Mouse (Mus musculus) gastrocnemius, postnatal 36 days (tissue): ENCODE data around the gene Zfhx2. TPM values are rescaled to one million over a fixed set of nuclear protein-coding genes. Genes with fewer than 3 reads are reported as not detected.

Experiments used
- DNase-seq, 2 experiments: peaks; one replicate each; pipeline ENCODE4 v3.0.0; 2022
- intact Hi-C: fragments of 180-260 bp; cut with DNase I; formaldehyde crosslinking; loops from one replicate; pipeline ENCODE4 v1.15.1; 2025
- total RNA-seq, 2 experiments: library from RNA; stranded (reverse); gene quantifications; 2 replicates each; pipeline ENCODE4 v1.2.3; 2021

Zfhx2 gene
- total RNA-seq, 2 experiments from 2014 or later: 3.5 to 3.7 TPM

GRCm38 (mm10) chr14:55085324-55086008 is 6.7 kb downstream of the Zfhx2 start:
- intact Hi-C loops: no loop called here
- DNase-seq: no peak

- DNase-seq: no peak
These were observed 8.6 kb downstream of the Zfhx2 start for GRCm38 (mm10) chr14:55083481-55083880.

GRCm38 (mm10) chr14:55081105-55081504 is 11.0 kb downstream of the Zfhx2 start:
- intact Hi-C loops: no loop called here
- no peak for DNase-seq

More at GRCm38 (mm10) chr14:55083481-55083880, 8.6 kb downstream of the Zfhx2 start:
- intact Hi-C loops: no loop called here

- peak; percentile 50 to 59 for DNase-seq
- intact Hi-C loops: loop anchor here (2.0 kb wide), 1 partner anchor 53 kb away; no protein-coding TSS in a partner anchor
These were observed 12.7 kb downstream of the Zfhx2 start for GRCm38 (mm10) chr14:55079214-55079970.

- intact Hi-C loops: loop anchor here (2.0 kb wide), 1 partner anchor 52 kb away; no protein-coding TSS in a partner anchor
- no peak for DNase-seq
These were observed 13.6 kb downstream of the Zfhx2 start for GRCm38 (mm10) chr14:55078366-55078989.

- no peak for DNase-seq
- intact Hi-C loops: loop anchor here (2.0 kb wide), 1 partner anchor 51 kb away; no protein-coding TSS in a partner anchor
These were observed 14.4 kb downstream of the Zfhx2 start for GRCm38 (mm10) chr14:55077481-55078365.

GRCm38 (mm10) chr14:55076956-55077355 is 15.2 kb downstream of the Zfhx2 start:
- DNase-seq: no peak
- intact Hi-C loops: no loop called here

- DNase-seq: no peak
- intact Hi-C loops: no loop called here
These were observed 15.9 kb downstream of the Zfhx2 start for GRCm38 (mm10) chr14:55076224-55076623.

- no peak for DNase-seq
- intact Hi-C loops: no loop called here
These were observed 17.7 kb downstream of the Zfhx2 start for GRCm38 (mm10) chr14:55074416-55074815.

- no peak for DNase-seq
- intact Hi-C loops: no loop called here
These were observed 20.4 kb downstream of the Zfhx2 start for GRCm38 (mm10) chr14:55071756-55072155.

- intact Hi-C loops: no loop called here
These were observed 26.1 kb downstream of the Zfhx2 start for GRCm38 (mm10) chr14:55066042-55066441.

GRCm38 (mm10) chr14:55065391-55065790 is 26.7 kb downstream of the Zfhx2 start:
- no peak for DNase-seq
- intact Hi-C loops: no loop called here

More at GRCm38 (mm10) chr14:55066042-55066441, 26.1 kb downstream of the Zfhx2 start:
- DNase-seq: no peak

GRCm38 (mm10) chr14:55064481-55065370 is 27.4 kb downstream of the Zfhx2 start:
- intact Hi-C loops: no loop called here
- DNase-seq: no peak

GRCm38 (mm10) chr14:55063581-55064381 is 28.3 kb downstream of the Zfhx2 start:
- intact Hi-C loops: no loop called here

GRCm38 (mm10) chr14:55063117-55063516 is 29.0 kb downstream of the Zfhx2 start:
- intact Hi-C loops: no loop called here
- no peak for DNase-seq

More at GRCm38 (mm10) chr14:55063581-55064381, 28.3 kb downstream of the Zfhx2 start:
- no peak for DNase-seq

GRCm38 (mm10) chr14:55062626-55063025 is 29.5 kb downstream of the Zfhx2 start:
- DNase-seq: no peak
- intact Hi-C loops: no loop called here

GRCm38 (mm10) chr14:55061845-55062244 is 30.3 kb downstream of the Zfhx2 start:
- intact Hi-C loops: no loop called here
- DNase-seq: no peak

- intact Hi-C loops: no loop called here
These were observed 32.2 kb downstream of the Zfhx2 start for GRCm38 (mm10) chr14:55059931-55060330.

More at GRCm38 (mm10) chr14:55059931-55060330, 32.2 kb downstream of the Zfhx2 start:
- DNase-seq: no peak
